Mouse (Mus musculus) midbrain, embryonic 12.5 days (tissue): ENCODE measurements around the gene 4933405O20Rik. TPM values are rescaled to one million over a fixed set of nuclear protein-coding genes. Genes with fewer than 3 reads are reported as not detected.

Experiments
- ATAC-seq: fragments of 200-750 bp; cut with Nextera tagmentation; 2 replicates; pipeline ENCODE4 v1.8.0; 2017; ENCODE audit warnings: low read depth, moderate TSS enrichment, moderate library complexity; ENCODE audit not compliant: low FRiP score
- H3K27ac ChIP-seq: fragments of 300-500 bp; sonication (generic); replicated peaks from 2 replicates; pipeline ENCODE4 v1.5.1; 2016; ENCODE audit warnings: mild to moderate bottlenecking
- H3K27me3 ChIP-seq: fragments of 300-500 bp; sonication (generic); 2 replicates; pipeline ENCODE4 v1.6.1; 2016; ENCODE audit warnings: mild to moderate bottlenecking
- H3K36me3 ChIP-seq: fragments of 300-500 bp; sonication (generic); 2 replicates; pipeline ENCODE4 v1.6.1; 2016
- H3K4me1 ChIP-seq: fragments of 300-500 bp; sonication (generic); 2 replicates; pipeline ENCODE4 v1.6.1; 2016
- H3K4me2 ChIP-seq: fragments of 300-500 bp; sonication (generic); replicated peaks from 2 replicates; pipeline ENCODE4 v1.6.1; 2016; ENCODE audit warnings: mild to moderate bottlenecking, moderate library complexity
- H3K4me3 ChIP-seq: fragments of 300-500 bp; sonication (generic); 2 replicates; pipeline ENCODE4 v1.5.1; 2016; ENCODE audit warnings: mild to moderate bottlenecking
- H3K9ac ChIP-seq: fragments of 300-500 bp; sonication (generic); replicated peaks from 2 replicates; pipeline ENCODE4 v1.6.1; 2016; ENCODE audit warnings: mild to moderate bottlenecking, moderate library complexity
- H3K9me3 ChIP-seq: fragments of 300-500 bp; sonication (generic); 2 replicates; pipeline ENCODE4 v1.6.1; 2016; ENCODE audit warnings: mild to moderate bottlenecking
- WGBS: fragments of 180-500 bp; shearing (Covaris S2); methylation state at CpG from one replicate; pipeline ENCODE4 v1.1.7; 2016; 5-methylcytosine and 5-hydroxymethylcytosine counted together
- polyA plus RNA-seq: library from polyadenylated mRNA; unstranded; fragments of >200 nt; fragmentation: Nextera tagmentation; extraction: Ambion mirVana; gene quantifications from 2 replicates; pipeline ENCODE4 v1.2.1, GENCODE M21; 2016

The 4933405O20Rik gene
- polyA plus RNA-seq = not detected in 2 replicates

GRCm38 (mm10) chr7:50598890-50599289 lies at the start of gene 4933405O20Rik:
4933405O20Rik (plus strand) TSS chr7:50599190.
- ATAC-seq = no peak
- no peaks in the 10 kb centered on the region for H3K4me1 ChIP-seq
- H3K4me3 ChIP-seq = no peak within 1 kb of the TSS
- H3K9me3 ChIP-seq = no peaks in the 10 kb centered on the region
- H3K27ac ChIP-seq = no peak within 1 kb of the TSS
- 83% methylated on average over 3 of the region's 3 CpGs for WGBS
- H3K36me3 ChIP-seq = no peaks in the 10 kb centered on the region
- H3K27me3 ChIP-seq = no peaks in the 10 kb centered on the region
- no peak within 1 kb of the TSS for H3K9ac ChIP-seq
- H3K4me2 ChIP-seq = no peak within 1 kb of the TSS

- ATAC-seq = no peak
- H3K36me3 ChIP-seq = no peaks in the 10 kb centered on the region
- H3K27ac ChIP-seq = no peak overlapping the region
- H3K4me1 ChIP-seq = no peaks in the 10 kb centered on the region
- H3K27me3 ChIP-seq = no peaks in the 10 kb centered on the region
- H3K4me2 ChIP-seq = no peak overlapping the region
- WGBS = 71% methylated on average over 3 of the region's 3 CpGs
- H3K4me3 ChIP-seq = no peak overlapping the region
- H3K9ac ChIP-seq = no peak overlapping the region
- no peaks in the 10 kb centered on the region for H3K9me3 ChIP-seq
Observed at GRCm38 (mm10) chr7:50549572-50549971, 49.4 kb upstream of the 4933405O20Rik start.

- no peak for ATAC-seq
- H3K9ac ChIP-seq = no peak overlapping the region
- no peak overlapping the region for H3K4me3 ChIP-seq
- no peak overlapping the region for H3K4me2 ChIP-seq
- H3K36me3 ChIP-seq = no peaks in the 10 kb centered on the region
- WGBS = 71% methylated on average over 4 of the region's 4 CpGs
- no peaks in the 10 kb centered on the region for H3K9me3 ChIP-seq
- no peaks in the 10 kb centered on the region for H3K4me1 ChIP-seq
- no peak overlapping the region for H3K27ac ChIP-seq
- no peaks in the 10 kb centered on the region for H3K27me3 ChIP-seq
Observed at GRCm38 (mm10) chr7:50551426-50551825, 47.6 kb upstream of the 4933405O20Rik start.

- no peak overlapping the region for H3K4me3 ChIP-seq
- no peak overlapping the region for H3K9ac ChIP-seq
- 83% methylated on average over 3 of the region's 3 CpGs for WGBS
- no peaks in the 10 kb centered on the region for H3K4me1 ChIP-seq
- no peaks in the 10 kb centered on the region for H3K36me3 ChIP-seq
- no peak overlapping the region for H3K27ac ChIP-seq
- no peaks in the 10 kb centered on the region for H3K27me3 ChIP-seq
- no peaks in the 10 kb centered on the region for H3K9me3 ChIP-seq
- no peak for ATAC-seq
- no peak overlapping the region for H3K4me2 ChIP-seq
Observed at GRCm38 (mm10) chr7:50562708-50563107, 36.3 kb upstream of the 4933405O20Rik start.

GRCm38 (mm10) chr7:50573841-50574240 lies 25.1 kb upstream of the 4933405O20Rik start:
- WGBS = 76% methylated on average over 7 of the region's 7 CpGs
- no peaks in the 10 kb centered on the region for H3K36me3 ChIP-seq
- H3K9ac ChIP-seq = no peak overlapping the region
- H3K4me3 ChIP-seq = no peak overlapping the region
- H3K4me1 ChIP-seq = no peaks in the 10 kb centered on the region
- no peaks in the 10 kb centered on the region for H3K9me3 ChIP-seq
- no peak overlapping the region for H3K4me2 ChIP-seq
- no peak overlapping the region for H3K27ac ChIP-seq
- ATAC-seq = no peak
- no peaks in the 10 kb centered on the region for H3K27me3 ChIP-seq

GRCm38 (mm10) chr7:50588642-50589424 lies 10.2 kb upstream of the 4933405O20Rik start:
- Histone ChIP-seq H3K9ac (no peak overlapping the region), H3K9me3 (no peaks in the 10 kb centered on the region), H3K36me3 (no peaks in the 10 kb centered on the region), H3K27ac (no peak overlapping the region), H3K4me1 (0 out of 2 replicates have a peak, but pooled peaks cover 2% of the 10 kb centered on the region), H3K27me3 (no peaks in the 10 kb centered on the region; the same call in 1 of the 2 replicates), H3K4me2 (no peak overlapping the region), H3K4me3 (no peak overlapping the region)
- no peak for ATAC-seq
- 58% methylated on average over 8 of the region's 8 CpGs for WGBS

- Histone ChIP-seq H3K36me3 (no peaks in the 10 kb centered on the region), H3K9ac (no peak overlapping the region), H3K27ac (no peak overlapping the region), H3K4me2 (no peak overlapping the region), H3K4me3 (no peak overlapping the region), H3K4me1 (no peaks in the 10 kb centered on the region), H3K9me3 (no peaks in the 10 kb centered on the region), H3K27me3 (no peaks in the 10 kb centered on the region)
- WGBS = 75% methylated on average over 2 of the region's 2 CpGs
- ATAC-seq = no peak
Observed at GRCm38 (mm10) chr7:50614101-50614500, 15.1 kb downstream of the 4933405O20Rik start.

GRCm38 (mm10) chr7:50629186-50629585 lies 30.2 kb downstream of the 4933405O20Rik start:
- Histone ChIP-seq H3K4me2 (no peak overlapping the region), H3K36me3 (no peaks in the 10 kb centered on the region), H3K27ac (no peak overlapping the region), H3K27me3 (no peaks in the 10 kb centered on the region), H3K4me1 (no peaks in the 10 kb centered on the region), H3K9me3 (no peaks in the 10 kb centered on the region), H3K9ac (no peak overlapping the region), H3K4me3 (no peak overlapping the region)
- ATAC-seq = no peak
- WGBS = 71% methylated on average over 3 of the region's 3 CpGs

GRCm38 (mm10) chr7:50633147-50633546 lies 34.2 kb downstream of the 4933405O20Rik start:
- no peaks in the 10 kb centered on the region for H3K36me3 ChIP-seq
- H3K4me1 ChIP-seq = no peaks in the 10 kb centered on the region
- no peak overlapping the region for H3K4me2 ChIP-seq
- H3K9ac ChIP-seq = no peak overlapping the region
- H3K4me3 ChIP-seq = no peak overlapping the region
- H3K27me3 ChIP-seq = no peaks in the 10 kb centered on the region
- peak; percentile 83 for ATAC-seq
- no peak overlapping the region for H3K27ac ChIP-seq
- H3K9me3 ChIP-seq = no peaks in the 10 kb centered on the region
- WGBS = 42% methylated on average over 2 of the region's 2 CpGs
